Mouse (Mus musculus) heart, adult 11 months (tissue): ENCODE measurements around the gene Gabpb2.
"Not testable (repeated sequence)": the region's sequence is repeated elsewhere in the genome, so short reads cannot be mapped to it uniquely, and the experiment has no call there.

Source experiments
- DNase-seq: peaks from one replicate; pipeline ENCODE4 v3.0.0; 2022

Gene Gabpb2

GRCm38 (mm10) chr3:95231298-95232221, 13.8 kb upstream of the Gabpb2 start, which contains the start of gene Mllt11:
TSS of gene Mllt11 (minus strand) at chr3:95232171.
- peak; percentile 93 for DNase-seq

DNA sequence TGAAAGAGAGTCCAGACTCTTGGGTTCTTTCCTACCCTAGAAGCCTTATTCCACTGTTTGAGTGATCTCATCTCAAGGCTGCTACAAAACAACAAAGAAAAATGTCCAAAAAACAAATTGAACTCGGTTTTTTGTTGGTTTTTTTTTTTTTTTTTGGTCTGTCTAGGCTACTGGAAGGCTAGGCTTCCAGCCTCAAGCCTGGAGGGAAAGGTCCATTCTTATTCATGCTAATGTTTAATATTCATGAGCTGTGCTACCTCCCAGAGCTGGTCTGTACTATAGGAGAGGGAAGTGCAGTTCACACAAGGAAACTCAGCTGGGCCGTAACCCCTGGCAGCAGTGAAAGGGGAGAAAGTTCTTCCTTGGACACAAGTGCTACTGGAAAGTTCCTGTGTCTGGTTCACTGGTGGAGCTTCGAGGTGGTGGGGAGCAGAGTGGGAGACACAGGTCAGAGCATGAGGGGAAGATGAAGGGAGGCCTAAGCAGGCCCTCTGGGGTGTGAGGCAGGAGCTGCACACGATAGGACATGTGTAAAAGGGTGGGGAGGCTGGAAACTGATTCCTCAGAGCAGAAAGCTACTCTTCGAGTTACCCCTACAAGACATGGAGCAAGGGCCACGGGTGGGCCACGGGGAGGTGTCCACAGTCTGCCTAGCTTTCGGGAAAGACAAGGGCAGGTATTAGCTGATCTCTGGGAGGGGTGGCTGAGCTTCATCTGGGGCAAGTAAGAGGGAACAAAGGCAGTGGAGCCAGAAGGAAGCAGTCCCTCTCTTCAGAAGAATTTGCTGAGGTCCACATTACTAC, 13.0 kb upstream of the Gabpb2 start:
- DNase-seq = peak; percentile 94

DNA sequence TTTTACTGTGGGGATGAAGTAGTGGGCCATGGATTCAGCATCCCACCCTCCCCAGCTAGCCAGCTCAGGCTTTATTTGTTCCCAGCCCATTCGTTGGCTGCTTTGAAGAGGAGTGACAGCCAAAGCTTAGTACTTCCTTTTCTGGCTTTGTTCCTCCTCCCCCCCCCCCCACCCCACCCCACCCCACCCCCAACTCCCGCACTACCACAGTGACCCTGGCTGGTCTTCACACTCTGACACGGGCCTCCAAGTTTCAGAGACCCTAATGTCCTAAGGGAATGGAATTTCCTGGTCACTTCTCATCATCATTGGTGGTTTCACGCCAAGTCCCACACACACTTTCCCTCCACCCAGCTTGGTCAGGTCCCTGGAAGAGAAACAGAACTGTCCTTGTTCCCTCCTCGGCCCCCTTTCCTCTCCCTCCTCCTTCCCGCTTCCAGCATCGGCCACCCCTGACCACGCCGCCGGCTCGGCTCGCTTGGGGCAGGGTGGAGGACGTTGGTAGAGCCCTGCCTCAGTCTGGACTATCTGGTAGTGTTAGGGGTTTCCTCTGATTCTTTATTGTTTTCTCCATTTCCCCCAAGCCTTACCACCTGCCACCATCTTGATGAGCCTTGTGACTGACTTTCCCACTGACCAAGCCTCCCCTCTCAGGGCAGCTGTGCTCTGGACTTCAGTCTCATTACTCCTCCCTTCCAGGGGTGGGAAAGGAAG, 12.2 kb upstream of the Gabpb2 start:
- DNase-seq = peak; percentile 98

DNA sequence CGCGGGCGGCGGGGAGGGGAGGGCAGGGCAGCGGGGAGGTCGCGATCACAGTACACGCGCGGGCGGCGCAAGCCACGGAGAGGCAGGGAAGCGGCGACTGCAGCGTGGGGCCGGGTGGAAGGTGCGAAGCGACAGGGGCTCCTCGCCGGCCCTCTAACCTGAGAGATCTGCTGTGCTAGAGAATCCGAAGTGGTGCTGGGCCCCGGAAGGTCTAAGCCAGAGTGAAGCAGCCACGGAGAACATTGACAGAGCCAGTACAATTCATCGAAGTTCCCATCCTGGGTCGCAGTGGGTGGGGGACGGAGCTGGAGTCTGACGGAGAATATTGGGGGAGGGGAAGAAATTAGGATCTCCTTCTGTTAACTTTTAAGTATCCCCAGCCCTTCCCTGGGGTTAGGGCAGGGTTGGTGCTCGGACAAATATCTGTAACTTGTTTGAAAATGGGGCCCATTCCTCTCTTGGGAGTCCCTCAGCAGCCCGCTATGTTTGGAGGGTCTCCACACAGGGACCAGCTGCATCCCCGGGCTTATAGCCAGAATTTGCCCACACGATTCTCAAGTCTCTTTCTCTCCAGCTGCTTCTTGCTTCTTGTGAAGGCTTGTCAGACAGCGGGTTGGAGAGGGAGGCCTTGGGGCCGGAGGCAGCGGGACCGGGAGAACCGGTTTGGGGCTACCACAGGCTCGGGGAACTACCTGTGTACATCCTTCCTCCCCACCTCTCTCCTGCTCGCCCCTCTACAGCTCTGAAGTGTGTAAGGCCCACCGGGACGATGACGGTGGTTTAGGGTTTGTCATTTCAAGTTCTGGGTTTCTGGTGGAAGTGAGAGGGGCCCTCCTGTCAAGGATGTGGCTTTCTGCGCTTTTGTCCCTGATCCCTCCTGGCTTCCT, 11.4 kb upstream of the Gabpb2 start:
- peak; percentile 95 for DNase-seq

DNA sequence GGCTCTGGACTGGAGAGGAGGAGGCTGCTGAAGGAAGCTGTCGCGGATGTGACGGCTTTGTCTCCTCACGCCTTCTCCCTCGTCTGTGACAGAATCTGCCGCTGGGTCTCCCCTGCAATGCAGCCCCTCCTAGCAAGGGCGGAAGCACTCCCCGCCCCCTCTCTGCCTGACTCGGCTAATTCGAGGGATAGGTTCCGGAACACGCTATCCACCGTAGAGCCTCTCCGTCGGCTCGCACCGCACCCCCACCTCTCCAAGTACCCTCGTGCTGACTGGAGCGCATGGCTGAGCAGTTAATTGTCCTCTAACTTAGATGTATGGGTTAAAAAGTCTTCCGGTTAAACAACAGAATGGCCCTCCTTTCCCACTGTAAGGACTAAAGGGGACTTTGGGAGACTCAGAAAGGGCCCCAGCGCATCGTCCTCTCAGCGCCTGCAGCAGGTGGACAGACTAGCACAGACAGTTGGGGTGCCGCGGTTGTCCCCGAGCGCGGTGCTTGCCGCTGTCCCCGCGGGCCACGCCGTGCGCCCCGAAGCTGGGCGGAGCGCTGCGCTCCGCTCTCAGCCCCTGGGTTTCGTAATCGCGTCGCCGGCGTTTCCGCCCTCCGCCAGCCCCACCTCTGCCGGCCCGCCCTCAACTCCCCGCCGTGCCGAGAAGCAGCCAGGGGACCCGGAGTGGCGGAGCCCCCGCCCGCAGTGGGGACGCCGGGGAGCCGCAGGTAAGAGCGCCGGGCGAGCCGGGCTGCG, 10.6 kb upstream of the Gabpb2 start, which contains the start of gene Cdc42se1:
Cdc42se1 (plus strand) TSS at position 585 of the 746 bp plus-strand sequence.
- peak; percentile 99 for DNase-seq

GRCm38 (mm10) chr3:95227214-95227613, 9.5 kb upstream of the Gabpb2 start:
- DNase-seq = no peak

- peak; percentile 89 for DNase-seq
Observed at GRCm38 (mm10) chr3:95224295-95224694, 6.6 kb upstream of the Gabpb2 start.

- DNase-seq = no peak
Observed at GRCm38 (mm10) chr3:95223041-95223440, 5.3 kb upstream of the Gabpb2 start.

GRCm38 (mm10) chr3:95218466-95219137, 886 bp upstream of the Gabpb2 start:
- peak; percentile 87 for DNase-seq

- no peak for DNase-seq
Observed at GRCm38 (mm10) chr3:95216655-95217254, 961 bp downstream of the Gabpb2 start.

DNA sequence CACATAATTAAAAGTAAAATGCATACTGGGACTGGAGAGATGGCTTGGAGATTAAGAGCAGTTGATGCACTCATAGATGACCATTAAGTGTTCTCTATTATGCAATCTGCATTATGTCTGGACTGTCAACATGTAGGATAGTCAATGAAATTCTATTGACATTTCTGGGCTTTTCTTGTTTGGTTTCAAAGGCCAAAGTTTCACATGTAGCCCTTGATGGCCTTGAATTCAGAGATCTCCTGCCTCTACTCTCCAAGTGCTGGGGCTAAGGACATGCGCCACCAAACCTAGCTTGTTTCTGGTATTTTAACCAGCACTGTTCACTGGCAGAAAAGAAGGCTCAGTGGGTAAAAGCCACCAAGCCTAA, 4.1 kb downstream of the Gabpb2 start:
- DNase-seq = no peak

DNA sequence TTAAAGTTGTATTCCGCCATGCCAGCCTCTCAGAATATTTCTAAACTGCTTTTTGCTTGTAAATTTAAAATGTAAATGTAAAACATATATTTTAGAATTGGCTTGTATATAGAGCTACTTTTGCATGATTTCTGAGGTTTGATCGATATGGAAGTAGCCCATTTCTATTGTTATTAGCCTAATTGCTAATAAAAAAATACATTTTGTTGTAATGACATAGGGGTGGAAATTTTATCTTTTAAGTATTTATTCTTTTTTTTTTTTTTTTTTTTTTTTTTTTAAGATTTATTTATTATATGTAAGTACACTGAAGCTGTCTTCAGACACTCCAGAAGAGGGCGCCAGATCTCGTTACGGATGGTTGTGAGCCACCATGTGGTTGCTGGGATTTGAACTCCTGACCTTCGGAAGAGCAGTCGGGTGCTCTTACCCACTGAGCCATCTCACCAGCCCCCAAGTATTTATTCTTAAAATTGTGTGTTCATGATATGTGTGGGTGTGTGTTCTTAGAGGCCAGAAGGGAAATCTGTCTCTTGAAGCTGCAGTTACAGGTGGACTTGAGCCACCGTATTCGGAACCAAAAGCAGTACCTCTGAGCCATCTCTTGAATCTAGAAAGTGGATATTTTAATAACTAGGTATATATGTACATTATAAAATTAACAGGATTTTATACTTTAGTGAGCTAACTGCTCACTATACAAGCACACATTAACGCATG, 4.7 kb downstream of the Gabpb2 start:
- not testable (repeated sequence) for DNase-seq

- DNase-seq = no peak
Observed at GRCm38 (mm10) chr3:95210585-95210984, 7.1 kb downstream of the Gabpb2 start.

- no peak for DNase-seq
Observed at GRCm38 (mm10) chr3:95208286-95208685, 9.4 kb downstream of the Gabpb2 start.

DNA sequence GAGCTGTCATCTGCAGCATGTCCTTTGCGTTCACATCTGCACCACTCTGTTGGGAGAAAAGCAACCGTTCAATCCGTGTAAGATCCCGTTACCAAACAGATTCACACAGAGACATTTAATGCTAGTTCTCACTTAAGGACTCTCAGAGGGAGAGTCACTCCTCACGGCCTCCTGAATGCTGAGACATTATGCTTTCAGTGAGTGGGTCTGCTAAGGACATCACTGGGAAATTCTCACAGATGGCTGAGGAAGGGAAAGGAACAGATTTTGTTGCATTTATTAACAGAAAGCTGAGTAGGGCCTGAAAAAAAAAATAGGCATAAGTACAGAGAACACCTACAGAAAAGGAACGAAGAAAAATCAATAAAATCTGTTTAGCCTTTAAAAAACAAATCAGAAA, 13.8 kb downstream of the Gabpb2 start:
- DNase-seq = no peak

DNA sequence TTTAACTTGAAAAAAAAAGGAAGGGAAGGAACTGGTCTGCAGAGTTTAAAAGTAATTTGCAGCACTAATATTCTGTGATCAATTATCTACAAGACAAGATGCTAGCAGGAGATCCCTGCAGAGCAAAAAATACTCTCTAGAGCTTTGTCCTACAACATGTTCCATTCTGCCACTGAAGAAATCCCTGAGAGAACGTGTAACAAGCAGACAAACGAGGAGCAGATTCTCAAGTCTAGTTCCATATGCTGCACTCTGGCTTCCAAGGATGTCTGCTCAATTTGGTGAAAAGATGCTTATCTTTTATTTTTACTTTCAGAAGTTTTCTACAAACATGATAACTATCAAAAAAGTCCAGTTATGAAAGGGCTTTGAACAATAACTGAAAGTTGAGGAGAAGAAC, 17.2 kb downstream of the Gabpb2 start:
- no peak for DNase-seq

- peak; percentile 93 for DNase-seq
Observed at GRCm38 (mm10) chr3:95200132-95200531, 17.6 kb downstream of the Gabpb2 start.

DNA sequence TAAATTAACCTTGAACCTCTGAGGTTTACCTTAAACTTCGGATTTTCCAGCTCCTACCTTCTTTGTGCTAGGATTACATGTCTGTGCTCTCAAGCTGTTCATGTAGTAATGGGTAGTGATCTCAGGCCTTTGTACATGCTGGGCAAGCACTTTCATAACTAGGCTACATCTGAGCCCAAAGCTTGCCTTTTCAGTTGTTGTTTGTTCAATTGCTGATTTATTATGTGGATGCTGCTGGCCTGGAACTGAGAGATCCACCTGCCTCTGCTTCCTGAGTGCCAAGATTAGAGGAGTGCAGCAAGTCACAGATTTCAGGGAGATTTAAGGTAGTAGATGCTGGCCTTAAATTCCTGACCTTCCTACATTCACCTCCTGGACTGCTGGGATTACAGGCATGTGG, 18.6 kb downstream of the Gabpb2 start:
- DNase-seq = no peak

DNA sequence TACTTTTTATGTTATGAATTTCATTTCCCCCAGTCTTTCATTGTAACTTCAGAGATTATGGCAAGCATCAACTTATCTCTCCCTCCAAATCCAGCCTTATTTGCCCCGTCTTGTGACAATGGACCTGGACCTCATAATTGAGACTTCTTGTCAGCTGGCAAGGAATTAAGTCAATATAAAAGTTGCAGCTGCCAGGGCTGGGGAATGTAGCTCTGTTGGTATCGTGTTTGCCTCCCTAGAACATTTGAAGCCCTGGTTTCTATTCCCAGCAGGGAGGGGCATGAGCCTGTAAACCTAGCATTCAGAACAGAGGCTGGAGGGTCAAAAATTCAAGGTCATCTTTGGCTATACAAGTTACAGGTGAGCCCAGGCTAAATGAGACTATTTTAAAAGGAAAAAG, 21.9 kb downstream of the Gabpb2 start:
- DNase-seq = no peak

DNA sequence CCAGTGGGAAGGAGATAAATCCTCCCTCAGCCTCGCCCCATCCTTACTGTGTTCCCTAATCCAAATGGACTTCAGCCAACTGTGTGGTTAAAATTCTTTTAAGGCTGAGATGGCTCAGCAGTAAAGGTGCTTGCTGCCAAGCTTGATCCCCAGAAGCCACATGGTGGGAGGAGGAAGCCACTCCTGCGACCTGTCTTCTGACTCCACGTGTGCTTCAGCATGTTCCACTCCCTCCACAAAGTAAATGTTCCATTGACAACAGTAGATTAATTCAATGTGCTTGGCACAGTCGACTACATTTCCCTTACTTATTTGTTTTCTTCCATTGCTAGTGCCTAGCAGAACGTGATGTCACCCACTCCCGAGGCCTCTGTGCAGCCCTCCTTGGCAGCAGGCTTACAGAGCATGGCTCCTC, 23.0 kb downstream of the Gabpb2 start:
- no peak for DNase-seq
